Mouse (Mus musculus) granulocyte monocyte progenitor cell, adult 5-6 weeks (primary cell): ENCODE data around the gene Gm29094. TPM values are rescaled to one million over a fixed set of nuclear protein-coding genes. Genes with fewer than 3 reads are reported as not detected.
A peak's percentile ranks its signal among the peaks of the same experiment; 100 is the strongest.
"Not testable (repeated sequence)": the region's sequence is repeated elsewhere in the genome, so short reads cannot be mapped to it uniquely, and the experiment has no call there.

Experiments
- ATAC-seq: replicated peaks from 2 replicates; pipeline ENCODE4 v1.8.0; 2016; ENCODE audit warnings: mild to moderate bottlenecking, moderate TSS enrichment, inconsistent platforms; ENCODE audit not compliant: poor library complexity, severe bottlenecking
- total RNA-seq, 2 experiments: library from RNA; stranded (forward) in 1 of 2; stranded (reverse) in 1 of 2; fragments of 200-712, 200-1000 nt in 1 of 2; fragments of >200 nt in 1 of 2; fragmentation: Nextera tagmentation in 1 of 2; gene quantifications; 2 replicates each; pipeline ENCODE4 v1.2.3; 2014 to 2017

Gm29094 gene
- total RNA-seq (2014; fragmentation: Nextera tagmentation) (not detected in 2 replicates), total RNA-seq (2017) (1.1 TPM in 1 of 2 replicates, not detected in the other)

GRCm38 (mm10) chr9:89198969-89199416 lies at the start of gene Gm29094, which contains the start of gene Bcl2a1b:
Gene Gm29094 (plus strand): TSS chr9:89199379.
Gene Bcl2a1b (plus strand): TSS chr9:89199209.
- peak; percentile 67 for ATAC-seq

- not testable (repeated sequence) for ATAC-seq
Measured at GRCm38 (mm10) chr9:89172539-89172938, 26.6 kb upstream of the Gm29094 start.

GRCm38 (mm10) chr9:89178833-89179232 lies 20.3 kb upstream of the Gm29094 start:
- peak; percentile 86 for ATAC-seq

- peak; percentile 71 for ATAC-seq
Measured at GRCm38 (mm10) chr9:89179469-89179868, 19.7 kb upstream of the Gm29094 start.

- ATAC-seq = not testable (repeated sequence)
Measured at GRCm38 (mm10) chr9:89187006-89187405, 12.2 kb upstream of the Gm29094 start.

GRCm38 (mm10) chr9:89195483-89195882 lies 3.7 kb upstream of the Gm29094 start:
- peak; percentile 81 for ATAC-seq

- peak; percentile 25 for ATAC-seq
Measured at GRCm38 (mm10) chr9:89197509-89197908, 1.7 kb upstream of the Gm29094 start.

- peak; percentile 39 for ATAC-seq
Measured at GRCm38 (mm10) chr9:89198349-89198748, 830 bp upstream of the Gm29094 start.

- ATAC-seq = not testable (repeated sequence)
Measured at GRCm38 (mm10) chr9:89202256-89202655, 3.1 kb downstream of the Gm29094 start.

- not testable (repeated sequence) for ATAC-seq
Measured at GRCm38 (mm10) chr9:89208939-89209338, 9.8 kb downstream of the Gm29094 start.

GRCm38 (mm10) chr9:89210353-89211064 lies 11.3 kb downstream of the Gm29094 start, which contains the start of gene Mthfs:
Gene Mthfs (plus strand): TSS chr9:89210676.
- ATAC-seq = peak; percentile 49

- peak; percentile 85 for ATAC-seq
Measured at GRCm38 (mm10) chr9:89211065-89211858, 12.1 kb downstream of the Gm29094 start.

- ATAC-seq = peak; percentile 65
Measured at GRCm38 (mm10) chr9:89212428-89212827, 13.2 kb downstream of the Gm29094 start.

- ATAC-seq = not testable (repeated sequence)
Measured at GRCm38 (mm10) chr9:89218174-89218573, 19.0 kb downstream of the Gm29094 start.

- not testable (repeated sequence) for ATAC-seq
Measured at GRCm38 (mm10) chr9:89219668-89220067, 20.5 kb downstream of the Gm29094 start.

- peak; percentile 77 for ATAC-seq
Measured at GRCm38 (mm10) chr9:89220704-89221287, 21.6 kb downstream of the Gm29094 start.

GRCm38 (mm10) chr9:89226071-89226470 lies 26.9 kb downstream of the Gm29094 start:
- 0 out of 2 replicates have a peak, but pooled peaks have one; percentile 20 for ATAC-seq

GRCm38 (mm10) chr9:89228122-89228521 lies 28.9 kb downstream of the Gm29094 start:
- ATAC-seq = peak; percentile 70

GRCm38 (mm10) chr9:89230897-89231497 lies 31.8 kb downstream of the Gm29094 start:
- peak; percentile 55; the same call in 1 of the 2 replicates for ATAC-seq

GRCm38 (mm10) chr9:89237131-89237530 lies 38.0 kb downstream of the Gm29094 start:
- peak; percentile 79 for ATAC-seq
